Mouse (Mus musculus): ENCODE results near the gene Grtp1. TPM values are rescaled to one million over a fixed set of nuclear protein-coding genes. Genes with fewer than 3 reads are reported as not detected.
"Not testable (repeated sequence)": the region's sequence is repeated elsewhere in the genome, so short reads cannot be mapped to it uniquely, and the experiment has no call there.

Grtp1 gene
- polyA plus RNA-seq, 1 experiment from 2014 or later: 11.4 TPM

GRCm38 (mm10) chr8:13132220-13132619 lies 68.2 kb downstream of the Grtp1 start:
- not testable (repeated sequence) for H3K4me2 ChIP-seq; H3K9ac ChIP-seq; ATAC-seq (ENCODE audit: low FRiP score); H3K27ac ChIP-seq; H3K9me3 ChIP-seq; H3K27me3 ChIP-seq; H3K4me3 ChIP-seq; H3K4me1 ChIP-seq (replicated peaks)
- 66% methylated on average over 9 of the region's 9 CpGs for WGBS
- H3K36me3 ChIP-seq: peaks cover 95% of the 10 kb centered on the region

GRCm38 (mm10) chr8:13124897-13125296 lies 75.5 kb downstream of the Grtp1 start:
- no peak for ATAC-seq (ENCODE audit: low FRiP score)

GRCm38 (mm10) chr8:13122887-13123421 lies 77.5 kb downstream of the Grtp1 start:
- Histone ChIP-seq H3K9ac (no peak overlapping the region), H3K27ac (no peak overlapping the region), H3K9me3 (no peaks in the 10 kb centered on the region), H3K4me2 (no peak overlapping the region), H3K27me3 (no peaks in the 10 kb centered on the region), H3K4me3 (no peak overlapping the region), H3K36me3 (peaks cover 73% of the 10 kb centered on the region), H3K4me1 (replicated peaks) (no peaks in the 10 kb centered on the region)
- 94% methylated on average over 7 of the region's 7 CpGs for WGBS
- ATAC-seq (ENCODE audit: low FRiP score): no peak

More at GRCm38 (mm10) chr8:13124897-13125296, 75.5 kb downstream of the Grtp1 start:
- 95% methylated on average over 8 of the region's 8 CpGs for WGBS
- Histone ChIP-seq H3K9ac (no peak overlapping the region), H3K4me2 (no peak overlapping the region), H3K4me3 (no peak overlapping the region), H3K9me3 (no peaks in the 10 kb centered on the region), H3K4me1 (replicated peaks) (no peaks in the 10 kb centered on the region), H3K36me3 (peaks cover 81% of the 10 kb centered on the region), H3K27me3 (no peaks in the 10 kb centered on the region), H3K27ac (no peak overlapping the region)

MicroRNAs encoded within 50 kb of the gene (microRNA counts, 519-probe panel; counts per million panel counts)
- microRNA mmu-miR-1968: 1,726 counts per million, percentile 8 among the panel's probes with 10 or more counts

Small RNAs within 50 kb of the gene (microRNA-seq; reads per million reads assigned to microRNA genes)
- 16.3 reads per million, percentile 27 among the genes with 10 or more reads in this experiment for gene Mir1968
- gene Mir7065: not detected

Other genes with a start within 250 kb of the Grtp1 start
- 0.13 TPM in 1 of 2 replicates, not detected in the other for gene F7, start 174.6 kb downstream of the Grtp1 start, polyA plus RNA-seq (2015; fragmentation: Nextera tagmentation; extraction: Ambion mirVana)
- gene F10, start 163.3 kb downstream of the Grtp1 start, polyA plus RNA-seq (2015; fragmentation: Nextera tagmentation; extraction: Ambion mirVana): 0.61 and 0.69 TPM in 2 replicates
- 0.73 and 1.1 TPM in 2 replicates for gene Proz, start 139.7 kb downstream of the Grtp1 start, polyA plus RNA-seq (2015; fragmentation: Nextera tagmentation; extraction: Ambion mirVana)
- 41.7 and 44.3 TPM in 2 replicates for gene Pcid2, start 95.2 kb downstream of the Grtp1 start, polyA plus RNA-seq (2015; fragmentation: Nextera tagmentation; extraction: Ambion mirVana)
- gene Cul4a, start 95.0 kb downstream of the Grtp1 start, polyA plus RNA-seq (2015; fragmentation: Nextera tagmentation; extraction: Ambion mirVana): 71.7 and 73.0 TPM in 2 replicates
- 272 and 273 TPM in 2 replicates for gene Lamp1, start 41.5 kb downstream of the Grtp1 start, polyA plus RNA-seq (2015; fragmentation: Nextera tagmentation; extraction: Ambion mirVana)
- 0.81 and 1.3 TPM in 2 replicates for gene Adprhl1, start 53.5 kb upstream of the Grtp1 start, polyA plus RNA-seq (2015; fragmentation: Nextera tagmentation; extraction: Ambion mirVana)
- 33.7 and 34.0 TPM in 2 replicates for gene Dcun1d2, start 87.5 kb upstream of the Grtp1 start, polyA plus RNA-seq (2015; fragmentation: Nextera tagmentation; extraction: Ambion mirVana)
- 43.6 and 48.8 TPM in 2 replicates for gene Tmco3, start 87.6 kb upstream of the Grtp1 start, polyA plus RNA-seq (2015; fragmentation: Nextera tagmentation; extraction: Ambion mirVana)
- 99.5 and 103 TPM in 2 replicates for gene Tfdp1, start 138.1 kb upstream of the Grtp1 start, polyA plus RNA-seq (2015; fragmentation: Nextera tagmentation; extraction: Ambion mirVana)
- gene Atp4b, start 196.2 kb upstream of the Grtp1 start, polyA plus RNA-seq (2015; fragmentation: Nextera tagmentation; extraction: Ambion mirVana): not detected in 2 replicates
- not detected in 2 replicates for gene Grk1, start 204.5 kb upstream of the Grtp1 start, polyA plus RNA-seq (2015; fragmentation: Nextera tagmentation; extraction: Ambion mirVana)
- 0.39 and 0.62 TPM in 2 replicates for gene Tmem255b, start 234.6 kb upstream of the Grtp1 start, polyA plus RNA-seq (2015; fragmentation: Nextera tagmentation; extraction: Ambion mirVana)

Measured in hindbrain, embryonic 13.5 days (tissue).